In the genomic region with DNA sequence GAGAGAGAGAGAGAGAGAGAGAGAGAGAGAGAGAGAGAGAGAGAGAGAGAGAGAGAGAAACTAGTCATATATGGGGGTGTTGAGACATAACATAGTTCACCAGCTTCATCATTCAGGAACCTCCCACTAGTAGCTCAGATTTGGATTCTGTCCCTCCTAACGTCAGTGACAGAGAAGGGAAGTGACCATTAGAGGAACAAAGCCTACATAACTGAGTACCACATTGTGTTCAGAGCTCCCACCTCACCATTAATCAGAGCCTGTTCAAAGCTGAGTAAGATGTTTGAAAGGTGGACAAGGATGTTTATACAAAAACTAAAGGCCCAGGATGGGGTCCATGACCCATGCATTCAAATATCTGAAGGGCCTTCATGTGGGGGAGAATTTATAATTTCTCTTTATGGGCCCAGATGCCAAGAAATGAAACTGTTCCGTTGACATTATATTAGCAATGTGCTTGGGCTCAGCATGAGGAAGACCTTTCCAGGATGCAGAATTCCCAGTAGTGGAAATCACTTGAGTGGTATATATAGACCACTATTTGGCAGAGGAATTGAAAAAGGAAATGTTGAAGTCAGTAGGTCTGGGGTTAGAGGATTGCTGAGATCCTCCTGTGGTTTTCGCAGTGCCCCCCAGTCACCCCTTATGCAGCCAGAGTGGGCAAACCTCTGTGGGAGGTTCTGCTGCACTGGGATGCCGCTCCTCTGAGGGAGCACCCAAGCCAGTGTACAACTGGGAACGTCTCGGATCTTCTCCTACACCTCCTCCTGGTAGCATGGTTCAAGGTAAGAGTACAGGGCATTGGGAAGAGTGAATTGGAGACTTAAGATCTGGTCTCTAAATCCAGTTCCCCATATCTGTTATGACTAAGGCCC, we compare ENCODE assay signal across 20 mouse cellular contexts. TPM values are rescaled to one million over a fixed set of nuclear protein-coding genes. Genes with fewer than 3 reads are reported as not detected.
DNase-seq lines count a peak whose midpoint lies in the region; ATAC-seq and TF ChIP-seq lines count a peak whose summit lies in the region.
"Had no signal": no experiment of that assay in that cellular context is flagged by ENCODE, and none has a peak within 500 bp of the region (broad histone marks: within the 10 kb centered on the region; RNA-seq: fewer than 3 reads in every experiment).

No protein-coding gene starts in this region.

- no peak overlapping the region for H3K4me3 ChIP-seq in kidney, embryonic 16.5 days (ENCODE audit: low read length)
- no peak overlapping the region for H3K4me3 ChIP-seq in lung, embryonic 14.5 days (ENCODE audit: low read depth, low read length)
- no peak overlapping the region for H3K4me3 ChIP-seq in lung, adult 2 months (replicated peaks; ENCODE audit: extremely low read depth, low read depth, low read length)
- H3K4me3 ChIP-seq: embryonic facial prominence, embryonic 10.5 days; forebrain, embryonic 13.5 days; hindbrain, embryonic 10.5 days; liver, embryonic 12.5 days had no signal

- 0 out of 2 replicates have a peak overlapping the region, but pooled peaks have one; percentile 44 for H3K27ac ChIP-seq in kidney, embryonic 16.5 days (ENCODE audit: low read length)
- H3K27ac ChIP-seq in lung, embryonic 14.5 days (ENCODE audit: low read depth): peak overlapping the region; percentile 71
- H3K27ac ChIP-seq: embryonic facial prominence, embryonic 10.5 days; forebrain, embryonic 13.5 days; hindbrain, embryonic 10.5 days; liver, embryonic 12.5 days had no signal

- no peak overlapping the region for H3K9ac ChIP-seq in kidney, embryonic 16.5 days (replicated peaks; ENCODE audit: low read length)
- no peak overlapping the region for H3K9ac ChIP-seq in lung, embryonic 14.5 days
- H3K9ac ChIP-seq: forebrain, embryonic 13.5 days; liver, embryonic 12.5 days had no signal

- no peak for TF ChIP-seq CTCF in lung, embryonic 14.5 days (IDR thresholded peaks at IDR 0.05; ENCODE audit: low read depth)
- no peak for TF ChIP-seq CTCF in lung, adult 2 months (IDR thresholded peaks at IDR 0.05; ENCODE audit: insufficient read depth, low read length)

- DNase-seq in heart, adult 11 months: peak; percentile 81
- no peak for DNase-seq in heart, postnatal 4 days
- DNase-seq in kidney, postnatal 25 days: no peak
- peak; percentile 45 for DNase-seq in lung, embryonic 14.5 days
- DNase-seq in lung, adult 2 months: no peak
- DNase-seq: cerebellum, adult 11 months; cerebellum, postnatal 25 days; kidney, adult 9 months; right cerebral cortex, adult 18-20 months; thymus, adult 2 months had no signal

- H3K4me2 ChIP-seq in kidney, embryonic 16.5 days (replicated peaks; ENCODE audit: low read depth, low read length): no peak overlapping the region
- H3K4me2 ChIP-seq in lung, embryonic 14.5 days: no peak overlapping the region
- H3K4me2 ChIP-seq: forebrain, embryonic 13.5 days; liver, embryonic 12.5 days had no signal

- peaks cover 10% of the 10 kb centered on the region for H3K27me3 ChIP-seq in kidney, embryonic 16.5 days (ENCODE audit: insufficient read depth, low read length)
- peaks cover 11% of the 10 kb centered on the region for H3K27me3 ChIP-seq in lung, embryonic 14.5 days (ENCODE audit: insufficient read depth, low read length)
- H3K27me3 ChIP-seq: CH12.LX had no signal

- no peaks in the 10 kb centered on the region for H3K36me3 ChIP-seq in kidney, embryonic 16.5 days (ENCODE audit: insufficient read depth, low read length)
- no peaks in the 10 kb centered on the region for H3K36me3 ChIP-seq in lung, embryonic 14.5 days (ENCODE audit: insufficient read depth)
- H3K36me3 ChIP-seq: embryonic facial prominence, embryonic 10.5 days; hindbrain, embryonic 10.5 days; liver, embryonic 12.5 days had no signal

- H3K9me3 ChIP-seq in kidney, embryonic 16.5 days (ENCODE audit: low read length): no peaks in the 10 kb centered on the region
- no peaks in the 10 kb centered on the region for H3K9me3 ChIP-seq in lung, embryonic 14.5 days (ENCODE audit: low read depth, low read length)
- H3K9me3 ChIP-seq: embryonic facial prominence, embryonic 10.5 days; forebrain, embryonic 13.5 days; hindbrain, embryonic 10.5 days; liver, embryonic 12.5 days had no signal

- 83% methylated on average over 6 of the region's 6 CpGs for WGBS in kidney, embryonic 16.5 days
- 75% methylated on average over 6 of the region's 6 CpGs for WGBS in lung, embryonic 14.5 days
- 54% methylated on average over 6 of the region's 6 CpGs for WGBS in lung, adult 2 months

- TF ChIP-seq POLR2A in lung, adult 2 months (IDR thresholded peaks at IDR 0.05; ENCODE audit: borderline replicate concordance, extremely low read depth, low read depth, low read length): no peak

- no peak for ATAC-seq in kidney, embryonic 16.5 days (ENCODE audit: low FRiP score, low TSS enrichment)
- ATAC-seq in lung, embryonic 14.5 days (ENCODE audit: insufficient read depth): peak; percentile 9; the same call in 1 of the 2 replicates
- peak; percentile 29; the same call in 1 of the 2 replicates for ATAC-seq in megakaryocyte progenitor cell, adult 5-6 weeks (replicated peaks; ENCODE audit: poor library complexity)
- no peak for ATAC-seq in cerebellum, adult (ENCODE audit: insufficient number of reproducible peaks, low FRiP score, low TSS enrichment)
- ATAC-seq: forebrain, embryonic 13.5 days; liver, embryonic 12.5 days; midbrain, embryonic 16.5 days had no signal

- H3K4me1 ChIP-seq in kidney, embryonic 16.5 days (ENCODE audit: insufficient read depth, low read length): peaks cover 12% of the 10 kb centered on the region; the same call in 1 of the 2 replicates
- 0 out of 2 replicates have a peak, but pooled peaks cover 5% of the 10 kb centered on the region for H3K4me1 ChIP-seq in lung, embryonic 14.5 days (ENCODE audit: insufficient read depth)
- H3K4me1 ChIP-seq in lung, adult 2 months (ENCODE audit: control insufficient read depth, insufficient read depth, low read length): peaks cover 33% of the 10 kb centered on the region

RNA-seq across cellular contexts. Expression of gene Vsig2, which starts 1.9 kb away (rescaled TPM):
- total RNA-seq in heart, postnatal 4 days (2021): 1 to 10 TPM; 6.4 to 7.9 TPM
- polyA plus RNA-seq in kidney, embryonic 16.5 days (2015; fragmentation: Nextera tagmentation; extraction: Ambion mirVana): 2.4 and 2.8 TPM in 2 replicates
- 17.0 and 18.8 TPM in 2 replicates for polyA plus RNA-seq in lung, embryonic 14.5 days (2014; fragmentation: Nextera tagmentation; extraction: Ambion mirVana)
- 60.7 and 63.3 TPM in 2 replicates for polyA plus RNA-seq in lung, adult 2 months (2012; rRNA removed)
- not detected in 2 replicates for total RNA-seq in megakaryocyte progenitor cell, adult 5-6 weeks (2015)
- total RNA-seq in megakaryocyte progenitor cell, adult 5-6 weeks (2017): not detected in 2 replicates
- total RNA-seq: CH12.LX; megakaryocyte, adult 5-6 weeks had no signal

RNA-seq across cellular contexts. Expression of gene Nrgn, which starts 11.8 kb away (rescaled TPM):
- 1 to 10 TPM; 2.0 to 3.1 TPM for total RNA-seq in heart, postnatal 4 days (2021)
- polyA plus RNA-seq in kidney, embryonic 16.5 days (2015; fragmentation: Nextera tagmentation; extraction: Ambion mirVana): 2.1 and 2.6 TPM in 2 replicates
- 6.0 and 7.2 TPM in 2 replicates for polyA plus RNA-seq in lung, embryonic 14.5 days (2014; fragmentation: Nextera tagmentation; extraction: Ambion mirVana)
- 19.8 and 20.2 TPM in 2 replicates for polyA plus RNA-seq in lung, adult 2 months (2012; rRNA removed)
- total RNA-seq in megakaryocyte progenitor cell, adult 5-6 weeks (2015): 4.4 and 9.6 TPM in 2 replicates
- 0.54 and 3.5 TPM in 2 replicates for total RNA-seq in megakaryocyte progenitor cell, adult 5-6 weeks (2017)

RNA-seq across cellular contexts. Expression of gene Esam, which starts 13.1 kb away (rescaled TPM):
- 10 to 100 TPM; 88.8 to 91.3 TPM for total RNA-seq in heart, postnatal 4 days (2021)
- polyA plus RNA-seq in kidney, embryonic 16.5 days (2015; fragmentation: Nextera tagmentation; extraction: Ambion mirVana): 87.0 and 96.5 TPM in 2 replicates
- polyA plus RNA-seq in lung, embryonic 14.5 days (2014; fragmentation: Nextera tagmentation; extraction: Ambion mirVana): 149 and 152 TPM in 2 replicates
- polyA plus RNA-seq in lung, adult 2 months (2012; rRNA removed): 229 and 240 TPM in 2 replicates
- total RNA-seq in megakaryocyte progenitor cell, adult 5-6 weeks (2015): 0.34 and 0.94 TPM in 2 replicates
- 0.29 and 0.57 TPM in 2 replicates for total RNA-seq in megakaryocyte progenitor cell, adult 5-6 weeks (2017)

RNA-seq across cellular contexts. Expression of gene Siae, which starts 14.6 kb away (rescaled TPM):
- 1 to 10 TPM; 6.5 to 6.6 TPM for total RNA-seq in heart, postnatal 4 days (2021)
- polyA plus RNA-seq in kidney, embryonic 16.5 days (2015; fragmentation: Nextera tagmentation; extraction: Ambion mirVana): 13.2 and 13.6 TPM in 2 replicates
- 11.4 and 12.2 TPM in 2 replicates for polyA plus RNA-seq in lung, embryonic 14.5 days (2014; fragmentation: Nextera tagmentation; extraction: Ambion mirVana)
- 6.2 and 9.3 TPM in 2 replicates for polyA plus RNA-seq in lung, adult 2 months (2012; rRNA removed)
- 13.4 and 16.9 TPM in 2 replicates for total RNA-seq in megakaryocyte progenitor cell, adult 5-6 weeks (2015)
- total RNA-seq in megakaryocyte progenitor cell, adult 5-6 weeks (2017): 9.4 and 11.8 TPM in 2 replicates

RNA-seq across cellular contexts. Expression of gene Msantd2, which starts 51.8 kb away (rescaled TPM):
- total RNA-seq in heart, postnatal 4 days (2021): 10 to 100 TPM; 15.2 to 20.6 TPM
- 18.1 and 20.0 TPM in 2 replicates for polyA plus RNA-seq in kidney, embryonic 16.5 days (2015; fragmentation: Nextera tagmentation; extraction: Ambion mirVana)
- polyA plus RNA-seq in lung, embryonic 14.5 days (2014; fragmentation: Nextera tagmentation; extraction: Ambion mirVana): 32.4 and 35.7 TPM in 2 replicates
- 22.9 and 28.5 TPM in 2 replicates for polyA plus RNA-seq in lung, adult 2 months (2012; rRNA removed)
- 14.8 and 18.3 TPM in 2 replicates for total RNA-seq in megakaryocyte progenitor cell, adult 5-6 weeks (2015)
- total RNA-seq in megakaryocyte progenitor cell, adult 5-6 weeks (2017): 21.9 and 40.8 TPM in 2 replicates

Comparison
In these comparisons a context has a peak if more than half of its experiments do, and no peak if none do; other contexts are left out.
1. DNase-seq: peak in heart, adult 11 months (single experiment) and lung, embryonic 14.5 days (single experiment); none in heart, postnatal 4 days (single experiment), kidney, postnatal 25 days (0 of 2) and lung, adult 2 months (single experiment).
2. ATAC-seq: peak in lung, embryonic 14.5 days (single experiment) and megakaryocyte progenitor cell, adult 5-6 weeks (single experiment); none in kidney, embryonic 16.5 days (single experiment) and cerebellum, adult (single experiment).